Mouse (Mus musculus): ENCODE measurements at regions not wholly inside any gene's neighbourhood (a gene's known extent, or its start where the extent isn't known, plus 50 kb on each side); places are given as distances from the start of the nearest gene placed in this dataset.

DNA sequence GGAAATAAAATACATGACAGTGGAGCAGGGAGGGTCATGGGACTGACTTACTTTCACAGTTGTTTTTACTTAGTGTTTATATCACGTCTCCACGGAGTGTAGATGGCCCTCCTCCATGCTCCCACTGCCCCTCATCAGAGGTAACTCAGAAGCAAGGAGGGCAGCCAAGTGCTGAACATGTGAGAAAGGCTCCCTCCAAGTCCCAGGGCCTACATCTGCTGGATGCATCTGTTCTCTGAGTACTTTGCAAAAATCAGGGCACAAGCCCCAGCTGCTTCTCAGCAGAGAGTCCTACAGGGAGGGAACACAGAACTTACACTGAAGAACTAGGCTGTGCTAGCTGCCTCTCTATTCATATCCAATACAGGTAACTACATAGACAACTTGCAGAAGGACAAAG lies 83.5 kb upstream of the Fam49a start:
- Histone ChIP-seq H3K4me3 (ENCODE audit: low read depth, low read length) (no peak overlapping the region), H3K27me3 (ENCODE audit: control insufficient read depth, insufficient read depth, low read depth, low read length) (no peaks in the 10 kb centered on the region), H3K4me1 (ENCODE audit: control insufficient read depth, low read depth, low read length) (peaks cover 4% of the 10 kb centered on the region), H3K36me3 (ENCODE audit: control insufficient read depth, insufficient read depth) (no peaks in the 10 kb centered on the region), H3K9ac (ENCODE audit: low read depth, low read length) (no peak overlapping the region), H3K4me2 (ENCODE audit: low read depth, low read length) (no peak overlapping the region), H3K9me3 (replicated peaks; ENCODE audit: control insufficient read depth, low read length) (no peaks in the 10 kb centered on the region), H3K27ac (ENCODE audit: low read length) (no peak overlapping the region)
- 55% methylated on average over 2 of the region's 2 CpGs for WGBS (ENCODE audit: insufficient replicate concordance)
- no peak for ATAC-seq (ENCODE audit: low read depth)

DNA sequence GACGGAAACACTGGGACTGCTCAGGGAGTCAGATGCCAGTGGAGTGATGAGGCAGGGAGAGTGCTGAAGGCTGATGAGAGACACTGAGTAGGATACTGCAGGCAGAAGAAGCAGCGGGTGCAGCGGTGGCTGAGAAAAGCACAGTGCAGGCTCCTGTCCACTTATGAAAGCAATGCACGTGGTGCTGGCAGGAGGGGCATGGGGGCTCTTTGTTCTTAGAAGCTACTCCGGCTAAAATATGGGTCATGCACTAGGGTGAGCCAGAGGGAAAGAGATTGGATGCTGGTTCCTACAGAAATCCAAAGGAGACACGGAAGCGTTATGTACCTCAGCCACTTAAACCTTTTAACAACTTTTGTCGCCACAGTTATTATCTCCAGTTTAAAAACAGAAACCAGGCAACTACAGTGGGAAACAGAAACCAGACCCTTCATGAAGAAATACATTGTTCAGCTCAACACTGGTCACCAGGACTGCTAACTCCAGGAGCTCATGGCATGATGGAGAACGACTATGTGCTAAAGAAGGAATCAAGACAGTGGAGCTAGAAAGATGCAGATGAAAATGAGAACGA lies 82.6 kb upstream of the Fam49a start:
- H3K4me2 ChIP-seq (ENCODE audit: low read depth, low read length), result no peak overlapping the region
- H3K4me3 ChIP-seq (ENCODE audit: low read depth, low read length), result no peak overlapping the region
- no peaks in the 10 kb centered on the region for H3K9me3 ChIP-seq (replicated peaks; ENCODE audit: control insufficient read depth, low read length)
- peaks cover 4% of the 10 kb centered on the region for H3K4me1 ChIP-seq (ENCODE audit: control insufficient read depth, low read depth, low read length)
- WGBS (ENCODE audit: insufficient replicate concordance), result 62% methylated on average over 10 of the region's 10 CpGs
- no peaks in the 10 kb centered on the region for H3K27me3 ChIP-seq (ENCODE audit: control insufficient read depth, insufficient read depth, low read depth, low read length)
- ATAC-seq (ENCODE audit: low read depth), result no peak
- no peak overlapping the region for H3K9ac ChIP-seq (ENCODE audit: low read depth, low read length)
- no peak overlapping the region for H3K27ac ChIP-seq (ENCODE audit: low read length)
- no peaks in the 10 kb centered on the region for H3K36me3 ChIP-seq (ENCODE audit: control insufficient read depth, insufficient read depth)

DNA sequence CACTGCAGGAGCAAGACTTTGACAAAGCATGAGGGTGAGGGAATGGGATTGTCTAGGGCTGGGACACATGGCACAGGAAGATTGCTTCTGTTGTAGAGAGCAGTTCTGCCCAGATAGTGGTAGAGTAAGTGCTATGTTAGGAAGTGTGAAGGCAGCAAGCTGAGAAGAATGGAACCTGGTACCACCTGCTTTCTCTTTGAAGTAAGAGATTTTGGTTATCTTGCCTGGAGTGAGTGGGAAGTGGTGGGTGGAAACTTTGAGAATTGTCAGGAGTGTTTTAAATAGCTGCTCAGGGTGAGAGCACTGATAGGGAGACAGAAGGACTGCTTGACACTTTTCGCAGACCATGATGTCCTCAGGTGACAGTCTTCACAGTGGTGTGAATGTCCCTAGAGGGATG lies 81.0 kb upstream of the Fam49a start:
- Histone ChIP-seq H3K27me3 (ENCODE audit: control insufficient read depth, insufficient read depth, low read depth, low read length) (no peaks in the 10 kb centered on the region), H3K9me3 (replicated peaks; ENCODE audit: control insufficient read depth, low read length) (no peaks in the 10 kb centered on the region), H3K4me1 (ENCODE audit: control insufficient read depth, low read depth, low read length) (peaks cover 4% of the 10 kb centered on the region), H3K4me3 (ENCODE audit: low read depth, low read length) (no peak overlapping the region), H3K9ac (ENCODE audit: low read depth, low read length) (no peak overlapping the region), H3K27ac (ENCODE audit: low read length) (no peak overlapping the region), H3K4me2 (ENCODE audit: low read depth, low read length) (no peak overlapping the region), H3K36me3 (ENCODE audit: control insufficient read depth, insufficient read depth) (no peaks in the 10 kb centered on the region)
- 80% methylated on average over 1 of the region's 1 CpGs for WGBS (ENCODE audit: insufficient replicate concordance)
- no peak for ATAC-seq (ENCODE audit: low read depth)

DNA sequence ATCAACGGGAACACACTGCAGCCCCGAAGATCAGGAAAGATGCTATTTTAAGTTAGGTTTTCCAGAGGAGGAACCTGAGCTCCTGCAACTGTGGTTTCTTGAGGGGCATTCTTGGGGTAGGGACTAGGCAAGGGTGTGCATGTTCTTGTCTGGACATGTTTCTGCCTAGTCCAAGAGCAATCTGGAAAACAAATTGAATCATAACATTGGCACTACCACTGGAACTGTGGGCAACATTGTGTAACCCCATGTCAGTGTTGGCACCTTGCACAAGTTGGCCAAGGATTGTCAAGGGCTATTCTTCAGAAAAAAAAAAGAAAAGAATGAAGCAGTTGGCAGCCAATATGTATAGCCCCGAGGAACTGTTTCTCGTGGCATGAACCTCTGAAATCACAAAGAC lies 80.3 kb upstream of the Fam49a start:
- Histone ChIP-seq H3K4me3 (ENCODE audit: low read depth, low read length) (no peak overlapping the region), H3K36me3 (ENCODE audit: control insufficient read depth, insufficient read depth) (no peaks in the 10 kb centered on the region), H3K9ac (ENCODE audit: low read depth, low read length) (no peak overlapping the region), H3K4me2 (ENCODE audit: low read depth, low read length) (no peak overlapping the region), H3K4me1 (ENCODE audit: control insufficient read depth, low read depth, low read length) (peaks cover 1% of the 10 kb centered on the region), H3K27ac (ENCODE audit: low read length) (no peak overlapping the region), H3K27me3 (ENCODE audit: control insufficient read depth, insufficient read depth, low read depth, low read length) (no peaks in the 10 kb centered on the region), H3K9me3 (replicated peaks; ENCODE audit: control insufficient read depth, low read length) (no peaks in the 10 kb centered on the region)
- ATAC-seq (ENCODE audit: low read depth), result no peak
- 68% methylated on average over 4 of the region's 4 CpGs for WGBS (ENCODE audit: insufficient replicate concordance)

DNA sequence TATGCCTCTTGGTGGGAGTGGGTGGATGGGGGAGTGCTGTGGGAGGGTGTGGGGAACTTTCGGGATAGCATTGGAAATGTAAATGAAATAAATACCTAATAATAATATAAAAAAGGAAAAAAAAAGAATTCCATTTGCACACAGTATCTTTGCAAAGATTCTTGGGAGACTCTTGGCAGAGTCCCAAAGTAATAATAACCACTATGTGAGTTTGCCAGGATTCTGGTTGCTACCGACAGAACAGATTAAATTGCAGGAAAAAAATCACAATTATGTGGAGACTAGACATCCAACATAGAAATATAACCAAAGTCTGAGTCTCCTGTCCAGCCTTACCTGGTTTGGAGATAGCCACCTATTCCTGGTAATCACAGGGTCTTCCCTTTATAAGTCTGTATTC lies 75.6 kb upstream of the Fam49a start:
- Histone ChIP-seq H3K4me2 (ENCODE audit: low read depth, low read length) (no peak overlapping the region), H3K4me1 (ENCODE audit: control insufficient read depth, low read depth, low read length) (no peaks in the 10 kb centered on the region), H3K27me3 (ENCODE audit: control insufficient read depth, insufficient read depth, low read depth, low read length) (no peaks in the 10 kb centered on the region), H3K27ac (ENCODE audit: low read length) (no peak overlapping the region), H3K9me3 (replicated peaks; ENCODE audit: control insufficient read depth, low read length) (no peaks in the 10 kb centered on the region), H3K36me3 (ENCODE audit: control insufficient read depth, insufficient read depth) (no peaks in the 10 kb centered on the region), H3K9ac (ENCODE audit: low read depth, low read length) (no peak overlapping the region), H3K4me3 (ENCODE audit: low read depth, low read length) (no peak overlapping the region)
- no peak for ATAC-seq (ENCODE audit: low read depth)
- WGBS (ENCODE audit: insufficient replicate concordance), result 61% methylated on average over 2 of the region's 2 CpGs

DNA sequence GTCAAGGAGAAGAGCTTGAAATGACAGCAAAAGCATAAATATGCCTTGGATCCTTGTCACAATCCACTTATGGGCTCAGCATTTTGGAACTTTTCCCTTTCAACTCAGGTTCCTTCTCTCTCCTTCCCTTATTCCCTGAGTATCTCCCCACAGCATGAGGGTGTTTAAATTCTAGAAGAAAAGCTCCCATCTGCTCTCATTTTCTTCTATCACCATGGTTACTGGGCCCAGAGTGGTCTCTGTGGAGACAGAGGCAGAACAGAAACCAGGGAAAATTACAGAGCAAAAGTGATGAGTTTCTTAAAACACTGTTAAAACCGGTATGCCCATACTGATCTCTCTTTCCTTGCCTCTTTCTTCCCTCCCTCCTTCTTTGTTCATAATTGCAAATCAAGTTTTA lies 66.9 kb upstream of the Fam49a start:
- Histone ChIP-seq H3K4me1 (ENCODE audit: control insufficient read depth, low read depth, low read length) (no peaks in the 10 kb centered on the region), H3K4me2 (ENCODE audit: low read depth, low read length) (no peak overlapping the region), H3K27me3 (ENCODE audit: control insufficient read depth, insufficient read depth, low read depth, low read length) (no peaks in the 10 kb centered on the region), H3K36me3 (ENCODE audit: control insufficient read depth, insufficient read depth) (no peaks in the 10 kb centered on the region), H3K9me3 (replicated peaks; ENCODE audit: control insufficient read depth, low read length) (no peaks in the 10 kb centered on the region), H3K9ac (ENCODE audit: low read depth, low read length) (no peak overlapping the region), H3K27ac (ENCODE audit: low read length) (no peak overlapping the region), H3K4me3 (ENCODE audit: low read depth, low read length) (no peak overlapping the region)
- WGBS (ENCODE audit: insufficient replicate concordance), result 58% methylated on average over 1 of the region's 1 CpGs
- ATAC-seq (ENCODE audit: low read depth), result no peak

DNA sequence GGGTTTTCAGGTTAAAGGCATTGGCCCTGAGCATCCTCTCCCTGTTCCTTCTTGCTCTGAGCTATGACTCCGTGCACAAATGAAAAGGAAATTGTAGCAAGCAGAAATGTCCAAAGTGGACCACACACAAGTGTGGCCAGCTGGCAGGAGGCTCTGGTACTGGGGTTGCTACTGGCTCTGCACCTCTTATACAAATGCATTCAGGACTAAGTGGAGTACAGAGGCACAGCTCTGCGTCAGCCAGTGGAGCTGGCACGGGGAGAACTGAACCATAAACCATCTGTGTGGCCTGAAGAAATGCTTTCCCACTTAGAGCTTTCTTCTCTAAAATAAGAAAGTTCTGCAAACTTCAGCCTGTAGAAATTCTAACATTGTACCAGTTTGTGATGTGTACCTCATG lies 65.3 kb upstream of the Fam49a start:
- Histone ChIP-seq H3K27me3 (ENCODE audit: control insufficient read depth, insufficient read depth, low read depth, low read length) (no peaks in the 10 kb centered on the region), H3K4me3 (ENCODE audit: low read depth, low read length) (no peak overlapping the region), H3K36me3 (ENCODE audit: control insufficient read depth, insufficient read depth) (no peaks in the 10 kb centered on the region), H3K4me1 (ENCODE audit: control insufficient read depth, low read depth, low read length) (no peaks in the 10 kb centered on the region), H3K4me2 (ENCODE audit: low read depth, low read length) (no peak overlapping the region), H3K9ac (ENCODE audit: low read depth, low read length) (no peak overlapping the region), H3K9me3 (replicated peaks; ENCODE audit: control insufficient read depth, low read length) (no peaks in the 10 kb centered on the region), H3K27ac (ENCODE audit: low read length) (no peak overlapping the region)
- 61% methylated on average over 3 of the region's 3 CpGs for WGBS (ENCODE audit: insufficient replicate concordance)
- ATAC-seq (ENCODE audit: low read depth), result no peak

DNA sequence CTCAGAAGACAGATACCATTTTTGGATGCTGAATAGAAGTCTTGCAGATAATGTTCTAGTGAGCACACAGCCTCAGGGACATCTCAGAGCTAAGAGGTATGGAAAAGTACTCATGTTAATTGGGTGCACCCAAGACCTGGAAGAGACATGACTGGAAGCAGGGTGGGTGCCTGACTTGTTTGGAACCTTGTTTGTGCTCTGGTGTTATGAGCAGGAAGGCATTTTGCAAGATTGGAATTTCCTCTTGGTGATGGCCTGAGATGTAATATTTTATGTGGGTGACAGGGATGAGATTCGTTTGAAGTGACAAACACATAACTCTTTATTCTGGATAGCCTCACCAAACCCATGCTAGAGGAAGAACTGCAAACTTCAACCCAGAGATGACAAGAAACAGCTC lies 53.7 kb upstream of the Fam49a start:
- no peak overlapping the region for H3K27ac ChIP-seq (ENCODE audit: low read length)
- no peak overlapping the region for H3K4me3 ChIP-seq (ENCODE audit: low read depth, low read length)
- no peak overlapping the region for H3K4me2 ChIP-seq (ENCODE audit: low read depth, low read length)
- no peaks in the 10 kb centered on the region for H3K27me3 ChIP-seq (ENCODE audit: control insufficient read depth, insufficient read depth, low read depth, low read length)
- no peak for ATAC-seq (ENCODE audit: low read depth)
- no peaks in the 10 kb centered on the region for H3K9me3 ChIP-seq (replicated peaks; ENCODE audit: control insufficient read depth, low read length)
- no peaks in the 10 kb centered on the region for H3K36me3 ChIP-seq (ENCODE audit: control insufficient read depth, insufficient read depth)
- H3K9ac ChIP-seq (ENCODE audit: low read depth, low read length), result no peak overlapping the region
- 17% methylated on average over 1 of the region's 1 CpGs for WGBS (ENCODE audit: insufficient replicate concordance)
- H3K4me1 ChIP-seq (ENCODE audit: control insufficient read depth, low read depth, low read length), result no peaks in the 10 kb centered on the region
